Comparison of ENCODE assay signal across 26 mouse cellular contexts in genomic region chr13:16200046-16200445, GRCm38 (mm10).
A peak's percentile ranks its signal among the peaks of the same experiment; 100 is the strongest.
DNase-seq lines count a peak whose midpoint lies in the region; ATAC-seq and TF ChIP-seq lines count a peak whose summit lies in the region.
"Had no signal": no experiment of that assay in that cellular context is flagged by ENCODE, and none has a peak within 500 bp of the region (broad histone marks: within the 10 kb centered on the region; RNA-seq: fewer than 3 reads in every experiment).

No protein-coding gene starts in this region.

- H3K4me3 ChIP-seq in layer of hippocampus, adult 2 months: no peak overlapping the region
- H3K4me3 ChIP-seq: embryonic facial prominence, embryonic 13.5 days; embryonic facial prominence, embryonic 15.5 days; erythroblast, embryonic 14.5 days; forebrain, embryonic 10.5 days; forebrain, embryonic 12.5 days had no signal

- TF ChIP-seq CTCF in layer of hippocampus, adult 2 months (conservative IDR thresholded peaks at IDR 0.05): no peak

- no peak overlapping the region for H3K27ac ChIP-seq in layer of hippocampus, adult 2 months
- H3K27ac ChIP-seq: embryonic facial prominence, embryonic 13.5 days; embryonic facial prominence, embryonic 15.5 days; forebrain, embryonic 10.5 days; forebrain, embryonic 12.5 days had no signal

- peak; percentile 65 for ATAC-seq in granulocyte monocyte progenitor cell, adult 5-6 weeks (replicated peaks; ENCODE audit: poor library complexity, severe bottlenecking)
- ATAC-seq: activated CD4-positive, CD25-positive, alpha-beta regulatory T cell, adult 4 months; forebrain, embryonic 14.5 days; forebrain, embryonic 16.5 days; Patski had no signal

- DNase-seq in thymus, postnatal 0 days (ENCODE audit: low spot score): peak; percentile 4
- no peak for DNase-seq in thymus, postnatal 36 days
- peak; percentile 20 for DNase-seq in brain, adult 2 months (ENCODE audit: low read depth, low spot score)
- DNase-seq in layer of hippocampus, postnatal 36 days: no peak
- no peak for DNase-seq in layer of hippocampus, adult 2 months (ENCODE audit: low spot score in 2 of 2)
- DNase-seq in gastrocnemius, postnatal 4 days (ENCODE audit: low spot score in 2 of 2): no peak
- DNase-seq: adrenal gland, adult 8-10 months; adrenal gland, postnatal 14 days; adrenal gland, postnatal 36 days; B cell, adult 2 months; cerebellum, adult 11 months; cerebellum, adult 18-20 months; cerebellum, adult 8-10 months; cerebellum, adult 9-11 months; cerebellum, postnatal 25 days; embryo, embryonic 11 days had no signal

Comparison
In these comparisons a context has a peak if more than half of its experiments do, and no peak if none do; other contexts are left out.
1. DNase-seq: peak in thymus, postnatal 0 days (single experiment) and brain, adult 2 months (single experiment); none in thymus, postnatal 36 days (0 of 2), layer of hippocampus, postnatal 36 days (0 of 2), layer of hippocampus, adult 2 months (0 of 2) and gastrocnemius, postnatal 4 days (0 of 2).